Mouse (Mus musculus): Measurements from ENCODE around the gene Evc.

The Evc gene

GRCm38 (mm10) chr5:37241224-37241623 is 95.5 kb downstream of the Evc start:
- no peak for DNase-seq

DNA sequence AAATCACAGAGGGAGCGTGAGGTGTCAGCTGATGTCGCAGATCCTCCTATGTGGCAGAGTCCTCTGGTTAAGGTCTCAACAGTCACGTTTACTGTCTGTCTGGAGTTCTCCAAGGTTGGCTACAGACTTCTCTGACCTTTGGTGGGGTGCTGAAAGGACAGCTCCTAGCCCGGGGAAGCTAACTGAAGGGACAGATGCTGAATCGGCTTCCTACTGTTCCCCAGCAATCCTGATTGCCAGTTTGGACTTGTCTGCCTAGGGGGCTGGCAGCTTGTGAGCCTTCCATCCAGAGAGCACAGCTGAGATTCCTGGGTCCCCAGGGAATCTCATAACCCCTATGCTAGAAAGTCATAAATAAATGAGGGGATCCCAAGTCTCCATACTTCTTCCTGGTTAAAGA is 96.1 kb downstream of the Evc start:
- no peak for DNase-seq
